Mouse (Mus musculus) embryo, embryonic 10.5 days (tissue): ENCODE measurements around the gene Kcnj12.

Experiments used
- DNase-seq: peaks from one replicate; pipeline ENCODE4 v3.0.0-alpha.2; 2015; ENCODE audit warnings: low spot score

Gene Kcnj12

DNA sequence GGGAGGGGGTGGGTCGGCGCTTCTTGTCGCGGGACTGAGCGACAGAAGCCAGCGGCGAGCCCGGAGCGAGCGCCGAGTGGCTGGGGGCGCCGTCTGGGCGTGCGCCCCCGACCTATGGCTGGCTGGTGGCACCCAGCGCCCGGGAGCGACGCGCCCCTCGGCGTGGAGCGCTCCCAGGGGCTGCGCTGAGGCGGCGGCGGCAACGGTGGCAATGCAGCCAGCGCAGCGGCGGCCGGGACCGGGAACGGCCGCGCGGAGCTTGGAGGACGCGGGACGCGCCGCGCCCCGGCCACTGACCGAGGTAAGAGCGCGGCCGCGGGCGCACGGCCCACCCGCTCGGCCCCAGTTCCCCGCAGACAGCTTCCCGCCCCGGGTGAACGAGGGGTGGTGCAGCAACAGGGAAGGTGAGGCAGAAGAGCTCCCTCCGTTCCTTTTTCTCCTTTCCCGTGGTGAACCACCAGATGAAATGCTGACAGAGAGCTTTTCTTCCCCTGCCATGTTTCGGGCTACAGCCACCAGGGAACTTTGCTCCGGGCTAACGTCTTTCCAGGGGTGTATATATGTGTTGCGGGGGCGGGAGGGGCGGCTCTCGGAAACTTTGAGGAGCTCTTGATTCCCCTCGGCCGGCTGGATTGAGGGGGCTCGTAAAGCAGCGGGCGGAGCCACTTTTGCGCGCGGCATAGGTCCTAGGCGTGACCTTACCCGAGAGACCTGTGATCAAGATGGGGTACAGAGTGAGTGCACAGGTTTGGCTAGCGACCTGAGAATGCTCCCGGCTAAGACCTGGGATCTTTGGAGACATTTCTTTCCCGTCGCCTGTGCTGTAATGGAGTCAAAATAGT lies at the start of gene Kcnj12:
Kcnj12 (plus strand) TSS at position 15 of the 842 bp plus-strand sequence.
- DNase-seq: peak; percentile 41

DNA sequence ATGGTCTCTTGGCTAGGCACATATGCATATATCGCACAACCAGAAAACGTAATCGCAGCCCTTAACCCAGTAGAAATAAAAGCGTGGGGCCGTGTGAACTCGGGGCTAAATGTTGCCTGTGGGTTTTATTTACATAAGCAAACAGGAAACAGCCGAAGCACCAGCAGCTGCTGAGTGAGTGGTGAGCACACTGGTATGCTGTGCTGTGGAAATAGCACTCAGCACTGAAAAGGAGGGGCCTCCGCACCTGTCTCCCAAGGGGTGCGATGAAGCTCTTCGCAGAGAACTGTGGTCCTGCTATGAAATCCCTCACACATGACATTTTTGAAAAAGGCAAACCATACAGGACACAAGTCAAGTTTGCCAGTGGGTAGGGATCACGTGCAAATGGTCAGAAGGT lies 47.3 kb upstream of the Kcnj12 start:
- no peak for DNase-seq

DNA sequence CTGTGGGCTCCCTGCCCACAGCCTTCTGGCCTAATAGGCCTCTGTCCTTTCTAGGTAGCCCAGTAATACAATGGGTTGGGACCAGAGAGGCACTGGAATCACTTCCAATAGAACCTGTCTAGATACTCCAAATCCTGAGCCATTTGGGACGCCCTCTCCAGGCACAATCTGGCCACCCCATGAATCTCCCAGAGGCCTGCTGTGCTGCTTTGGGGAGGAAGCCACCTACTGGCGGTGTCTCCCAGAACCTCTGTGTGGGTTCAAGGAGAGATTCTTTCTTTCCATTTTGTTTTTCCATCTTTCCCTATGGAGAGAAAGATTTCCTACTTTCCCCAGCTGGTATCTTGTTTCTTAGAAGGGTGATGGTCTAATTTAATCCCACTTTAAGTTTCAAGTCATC lies 46.1 kb upstream of the Kcnj12 start:
- no peak for DNase-seq

DNA sequence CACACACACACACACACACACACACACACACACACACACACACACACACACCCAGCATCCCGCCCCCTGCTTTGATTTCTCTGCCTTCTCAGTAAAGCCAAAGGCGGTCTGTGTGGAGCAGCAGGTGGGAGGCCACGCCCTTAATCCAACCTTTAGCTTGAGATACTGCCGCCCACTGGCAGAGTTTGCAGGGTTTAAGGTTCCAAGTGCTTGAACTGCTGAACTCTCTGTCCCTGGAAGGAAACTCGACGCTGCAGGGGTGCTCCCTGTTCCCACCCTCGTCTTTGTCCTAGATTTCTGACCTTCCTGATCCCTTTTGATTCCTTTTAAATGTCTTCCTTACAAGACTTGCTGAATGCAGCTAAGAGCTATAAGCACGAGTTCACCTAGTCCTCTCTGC lies 45.6 kb upstream of the Kcnj12 start:
- DNase-seq: peak; percentile 59

DNA sequence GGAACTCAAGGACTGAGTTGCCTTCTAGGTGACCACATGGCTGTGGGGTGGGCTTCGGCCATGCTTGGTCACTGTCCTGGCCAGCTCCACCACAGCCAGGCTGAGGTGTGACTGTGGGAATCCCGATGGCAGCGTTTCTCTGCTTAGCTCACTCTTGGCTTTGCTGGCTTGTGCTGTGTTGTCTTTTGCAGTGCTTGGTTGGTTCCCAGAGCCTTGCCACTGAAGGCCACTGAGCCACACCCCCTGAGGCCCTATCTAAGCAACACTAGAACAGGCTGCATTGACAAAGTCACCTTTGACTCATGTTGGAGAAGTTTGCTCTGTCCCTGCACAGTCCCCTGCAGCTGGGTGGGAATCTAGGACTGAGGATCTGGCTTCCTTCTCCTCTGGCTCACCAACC lies 45.2 kb upstream of the Kcnj12 start:
- DNase-seq: no peak

DNA sequence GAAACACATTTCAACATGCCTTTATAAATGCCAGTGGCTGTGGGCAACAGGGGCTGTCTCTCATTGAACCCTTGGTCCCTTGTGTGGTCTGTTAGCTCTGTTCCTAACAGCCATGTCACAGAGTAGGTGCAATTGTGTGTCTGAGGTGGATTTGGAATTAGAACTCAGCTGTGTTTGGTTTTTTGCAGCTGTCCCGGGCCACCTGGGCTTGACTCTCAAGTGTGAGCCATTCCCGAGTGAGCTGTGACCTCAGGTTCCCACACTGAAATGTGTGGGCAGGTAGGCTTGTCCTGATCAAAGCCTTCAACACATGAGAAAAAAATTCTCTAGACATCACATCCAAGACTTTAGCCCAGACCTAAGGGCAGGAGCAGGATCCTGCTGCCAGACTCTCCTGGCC lies 43.7 kb upstream of the Kcnj12 start:
- no peak for DNase-seq

DNA sequence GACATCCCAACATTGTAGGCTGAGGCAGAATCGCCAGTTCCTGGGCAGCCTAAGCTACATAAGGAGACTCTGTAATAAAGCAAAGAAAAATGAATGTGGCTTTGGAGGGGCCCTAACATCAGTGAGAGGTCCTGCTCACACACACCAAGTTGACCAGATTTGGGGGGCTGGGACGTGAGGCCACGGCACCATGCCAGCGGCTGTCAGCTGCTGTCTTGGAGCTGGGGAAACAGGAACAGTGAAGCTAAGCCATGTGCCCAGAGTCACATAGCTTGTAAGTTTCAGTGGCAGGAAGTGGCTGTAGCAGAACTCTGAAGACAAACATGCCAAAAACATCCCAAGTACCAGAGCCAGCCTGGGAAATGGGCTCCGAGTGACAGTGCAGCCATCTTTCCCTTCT lies 42.6 kb upstream of the Kcnj12 start:
- no peak for DNase-seq

DNA sequence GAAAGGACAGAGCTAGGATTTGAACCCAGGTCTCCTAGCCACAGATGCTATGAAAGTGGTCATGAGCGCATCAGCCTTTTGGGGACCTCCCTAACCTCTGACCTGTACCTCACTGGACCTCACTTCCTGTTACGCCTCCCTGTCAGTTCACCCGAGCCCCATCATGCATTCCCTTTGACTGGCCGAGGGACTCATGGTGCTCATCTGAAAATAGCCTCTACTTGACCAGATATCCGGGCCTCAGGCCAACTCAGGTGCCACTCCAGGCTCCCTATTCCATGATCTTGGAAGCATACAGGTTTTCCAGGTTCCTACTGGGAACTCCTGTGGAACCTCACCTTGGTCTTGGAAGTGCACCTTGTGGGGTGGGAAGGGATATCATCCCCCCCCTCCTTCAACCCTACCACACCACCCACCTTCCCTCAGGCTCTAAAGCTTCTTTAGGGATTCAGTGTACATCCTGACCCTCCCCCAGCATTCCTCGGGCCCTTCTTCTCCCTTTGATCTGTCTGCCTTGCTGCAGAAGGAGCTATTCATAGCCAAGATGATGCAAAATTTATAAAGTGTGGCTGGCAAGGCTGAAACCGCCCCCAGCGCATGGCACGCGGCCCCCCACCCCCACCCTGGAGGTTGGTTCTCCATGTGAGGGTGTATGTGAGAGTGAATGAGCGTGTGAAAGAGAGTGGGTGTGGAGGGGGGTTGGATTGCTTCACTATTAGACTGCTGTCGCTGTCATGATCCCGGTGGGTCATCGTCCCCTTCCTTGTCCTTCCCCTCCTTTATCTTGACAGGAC lies 40.5 kb upstream of the Kcnj12 start:
- DNase-seq: no peak

DNA sequence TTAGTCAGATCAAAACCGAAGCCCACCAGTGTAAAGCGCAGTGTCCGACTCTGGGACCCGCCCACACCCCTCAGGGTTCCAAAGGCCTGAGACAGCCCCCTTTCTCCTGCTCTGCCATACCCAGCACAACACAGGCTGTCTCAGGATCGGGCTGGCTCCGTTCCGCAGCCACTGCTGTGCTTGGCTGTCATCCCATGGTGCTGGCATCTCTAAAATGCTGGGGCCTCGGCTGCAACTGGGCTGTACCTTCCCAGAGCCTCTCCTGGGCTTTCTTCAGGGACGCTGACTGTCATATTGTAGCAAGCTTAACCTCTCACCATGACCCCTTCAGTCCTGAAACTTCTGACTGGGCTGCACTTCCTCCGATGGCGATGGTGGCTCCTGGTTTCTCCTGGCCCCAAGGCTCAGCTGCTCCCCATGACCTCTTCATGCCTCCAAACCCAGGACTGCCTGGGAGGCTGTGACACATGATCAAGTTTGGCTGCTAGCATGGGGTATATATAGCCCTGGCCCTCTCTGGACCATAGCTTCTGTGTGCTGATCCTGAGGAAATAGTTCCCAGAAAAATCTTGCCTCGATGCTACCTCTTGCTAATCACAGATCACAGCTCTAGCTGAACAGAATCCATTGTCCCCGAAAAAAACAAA lies 37.3 kb upstream of the Kcnj12 start:
- no peak for DNase-seq

DNA sequence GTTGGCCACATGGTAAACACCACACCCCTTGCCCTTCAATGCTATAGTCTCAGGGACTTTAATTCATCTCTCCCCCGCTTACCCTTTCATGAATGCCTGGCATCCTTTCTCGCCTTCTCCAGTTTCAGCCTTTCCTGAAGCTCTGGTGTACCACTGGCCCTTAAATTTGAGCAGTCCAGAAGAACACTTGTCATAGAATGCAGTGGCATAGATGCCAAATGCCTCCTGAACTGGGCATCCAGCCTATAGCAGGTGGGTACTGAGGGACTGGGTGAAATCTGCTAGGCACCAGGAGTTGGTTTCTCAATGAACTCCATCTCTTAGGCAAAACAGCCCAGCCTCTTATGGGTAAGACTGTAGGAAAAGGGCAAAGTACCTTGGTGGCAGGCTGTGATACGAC lies 31.9 kb upstream of the Kcnj12 start:
- DNase-seq: no peak

DNA sequence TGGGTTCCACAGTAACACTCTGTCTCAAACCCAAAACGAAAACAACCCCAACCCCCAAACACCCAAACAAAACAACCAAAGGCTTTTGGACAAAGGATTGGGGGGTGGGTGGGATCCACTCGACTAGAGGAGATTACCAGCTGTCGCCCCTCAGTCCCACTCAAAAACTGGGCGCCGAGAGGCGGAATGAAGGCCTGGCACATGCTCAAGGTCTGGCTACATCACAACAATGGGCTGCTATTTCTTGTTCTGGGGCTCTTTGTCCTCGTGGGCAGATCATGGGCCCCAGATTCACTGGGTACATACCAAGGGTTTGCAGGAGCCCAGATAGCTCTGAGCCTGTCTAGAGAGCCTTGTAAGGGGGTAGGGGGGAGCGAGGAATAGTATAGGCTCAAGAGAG lies 19.6 kb upstream of the Kcnj12 start:
- no peak for DNase-seq

DNA sequence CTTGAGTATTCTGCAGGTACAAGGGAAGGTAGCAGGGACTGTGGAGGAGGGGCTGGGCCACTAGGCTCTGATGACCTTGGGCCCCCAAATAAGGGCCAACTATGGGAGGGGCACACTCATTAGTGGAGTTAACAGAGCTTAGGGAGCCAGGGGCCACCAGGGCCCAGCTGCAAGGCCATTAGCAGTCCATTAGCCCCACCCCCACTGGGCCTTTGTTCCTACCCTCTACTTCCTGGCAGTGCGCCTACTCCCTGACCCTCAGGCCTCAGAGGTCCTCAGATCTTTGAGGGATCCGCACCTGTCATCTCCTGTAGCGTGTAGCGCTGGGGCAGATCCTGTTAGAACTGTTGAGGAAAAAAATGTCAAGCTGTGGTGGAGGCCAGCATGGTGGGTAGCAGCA lies 18.3 kb upstream of the Kcnj12 start:
- DNase-seq: peak; percentile 41

DNA sequence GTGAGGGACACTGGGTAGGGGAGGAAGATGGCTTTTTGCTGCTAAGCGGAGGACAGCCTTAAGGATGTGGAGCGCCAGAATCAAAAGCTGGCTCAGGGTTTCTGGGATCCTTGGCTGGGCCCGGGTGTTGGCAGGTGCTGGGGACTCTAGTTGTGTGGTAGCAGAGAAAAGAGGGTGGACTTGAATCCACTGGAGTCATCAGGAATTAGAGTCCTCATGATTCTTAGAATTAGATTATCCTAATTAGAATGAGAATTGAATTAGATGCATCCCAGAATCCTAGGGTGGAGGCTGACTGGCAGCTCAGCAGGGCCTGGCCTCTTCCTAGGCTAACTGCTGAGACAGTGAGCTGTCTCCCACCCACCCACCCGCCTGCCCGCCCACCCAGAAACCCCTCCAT lies 17.6 kb upstream of the Kcnj12 start:
- DNase-seq: no peak

DNA sequence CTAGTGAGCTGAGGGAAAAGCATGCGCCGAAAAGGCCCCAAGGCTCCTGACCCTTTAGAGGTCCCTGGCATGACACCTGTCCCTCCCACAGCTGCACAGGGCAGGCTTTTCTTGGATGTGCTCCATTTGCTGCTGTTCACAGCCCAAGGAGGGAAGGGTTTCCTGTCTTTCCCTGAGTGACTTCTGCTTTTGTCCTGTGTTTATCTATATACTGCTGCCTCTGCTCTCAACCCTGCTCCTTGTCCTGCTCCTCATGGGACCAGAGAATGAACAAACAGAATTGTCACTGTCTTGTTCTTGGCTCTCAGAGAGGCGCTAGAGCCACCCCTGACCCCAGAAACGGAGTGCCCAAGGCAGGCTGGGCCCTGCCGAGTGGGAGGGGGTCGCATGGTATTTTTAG lies 17.0 kb upstream of the Kcnj12 start:
- DNase-seq: no peak

DNA sequence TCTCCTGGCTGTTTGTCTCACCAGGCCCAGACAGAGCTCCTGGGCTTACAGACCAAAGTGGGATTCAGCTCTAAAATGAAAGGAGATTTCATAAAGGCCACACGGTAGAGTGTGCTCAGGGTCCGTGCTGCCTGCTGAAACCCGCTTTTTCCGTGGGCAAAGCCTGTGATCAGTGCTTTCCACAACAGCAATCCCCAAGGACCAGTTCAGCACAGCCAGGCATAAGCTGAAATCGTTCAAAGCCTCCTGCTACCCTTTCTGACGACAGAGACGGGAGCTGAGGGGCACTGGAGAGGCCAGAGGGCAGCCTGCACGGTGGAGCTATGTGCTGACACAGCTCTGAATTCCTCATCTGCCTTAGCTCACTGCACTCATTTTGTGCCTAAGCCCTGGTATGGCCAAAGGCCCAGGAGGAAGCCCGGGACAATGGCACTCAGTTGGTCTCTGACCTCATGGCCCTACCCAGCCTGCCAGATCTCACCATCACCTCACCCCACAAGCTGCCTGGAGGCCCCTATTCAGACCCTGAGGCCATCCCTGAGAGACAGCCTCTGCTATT lies 10.5 kb upstream of the Kcnj12 start:
- peak; percentile 57 for DNase-seq

DNA sequence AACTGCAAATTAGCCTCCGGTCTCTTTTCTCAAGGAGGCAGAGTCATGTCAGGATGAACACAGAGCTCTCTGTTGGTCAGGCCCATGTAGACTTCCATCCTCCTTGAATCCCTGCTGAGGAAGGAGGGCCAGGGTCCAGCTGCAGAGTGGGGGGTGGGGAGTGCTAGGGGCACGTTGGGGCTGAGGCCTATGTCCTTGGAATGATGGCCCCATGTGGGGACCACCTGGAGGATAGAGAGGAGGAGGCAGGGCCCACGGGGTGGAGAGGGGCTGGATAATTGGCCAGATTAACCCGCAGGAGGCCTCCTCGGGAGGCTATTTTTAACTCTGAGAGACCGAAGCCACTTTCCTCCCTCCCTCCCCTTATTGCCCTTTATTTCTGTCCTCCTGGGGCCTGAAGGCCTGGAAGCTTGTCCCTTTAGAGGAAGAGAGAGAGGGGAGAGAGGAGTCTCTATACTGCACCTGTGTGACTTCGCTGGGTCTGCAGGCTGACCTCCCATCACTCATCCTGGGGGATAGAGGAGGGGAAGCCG lies 5.4 kb upstream of the Kcnj12 start:
- peak; percentile 22 for DNase-seq

DNA sequence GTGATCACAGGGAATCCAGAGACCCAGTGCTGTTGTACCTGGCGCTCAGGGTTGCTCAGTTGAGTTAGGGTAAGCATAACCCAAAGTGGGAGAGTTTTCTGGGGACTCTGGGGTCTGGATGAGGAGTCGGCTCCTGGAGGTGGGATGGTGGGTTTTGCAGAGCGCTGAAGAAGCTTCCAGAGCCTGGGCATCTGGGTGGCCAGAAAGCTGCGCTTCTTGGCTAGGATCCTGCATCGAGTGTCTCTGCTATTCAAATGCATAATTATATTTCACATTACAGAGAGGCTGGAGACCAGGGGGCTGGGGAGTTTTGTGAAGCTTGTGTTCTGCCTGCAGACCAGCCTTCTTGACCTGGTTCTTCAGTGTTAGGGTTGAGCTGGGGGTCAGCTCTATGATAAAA lies 1.2 kb upstream of the Kcnj12 start:
- DNase-seq: no peak

DNA sequence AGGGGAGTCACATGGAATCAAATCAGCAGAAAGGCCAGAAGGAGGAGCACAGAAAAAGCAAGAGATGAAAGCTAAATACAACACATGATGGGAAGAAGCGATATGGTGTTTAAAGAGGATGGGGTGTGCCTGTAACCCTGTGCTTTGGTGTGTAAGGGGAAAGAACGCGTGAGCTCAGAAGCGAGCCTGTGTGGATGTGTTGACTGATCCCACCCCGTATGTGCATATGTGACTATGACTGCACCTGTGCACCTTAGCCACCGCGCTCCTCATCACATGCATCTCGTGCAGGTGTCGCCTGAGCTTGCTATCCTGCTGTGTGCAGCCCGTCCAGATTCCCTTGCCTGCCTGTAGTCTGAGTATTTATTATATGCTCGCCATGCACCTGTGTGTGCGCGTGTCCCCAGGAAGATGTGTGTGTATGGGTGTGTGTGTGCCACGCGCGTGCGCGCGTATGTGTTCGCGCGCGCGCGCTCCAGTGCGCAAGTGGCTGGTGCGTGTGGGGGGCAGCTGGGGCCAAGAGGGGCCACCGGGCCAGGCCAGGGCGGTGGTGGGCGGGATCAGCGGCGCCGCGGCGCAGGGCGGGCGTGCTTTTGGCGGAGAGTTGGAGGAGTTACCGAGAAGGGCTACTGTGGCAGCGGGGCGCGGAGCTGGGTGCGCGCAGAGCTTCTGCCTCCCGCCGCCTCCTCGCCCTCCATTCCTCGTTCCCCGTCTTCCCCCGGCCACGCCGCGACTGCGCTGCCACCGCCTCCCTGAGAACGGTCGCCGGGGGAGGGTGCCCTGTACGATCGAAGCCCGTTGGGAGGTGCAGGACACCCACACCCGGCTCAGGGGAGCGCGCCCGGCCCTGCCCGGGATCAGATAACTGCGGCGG lies 451 bp upstream of the Kcnj12 start:
- no peak for DNase-seq

DNA sequence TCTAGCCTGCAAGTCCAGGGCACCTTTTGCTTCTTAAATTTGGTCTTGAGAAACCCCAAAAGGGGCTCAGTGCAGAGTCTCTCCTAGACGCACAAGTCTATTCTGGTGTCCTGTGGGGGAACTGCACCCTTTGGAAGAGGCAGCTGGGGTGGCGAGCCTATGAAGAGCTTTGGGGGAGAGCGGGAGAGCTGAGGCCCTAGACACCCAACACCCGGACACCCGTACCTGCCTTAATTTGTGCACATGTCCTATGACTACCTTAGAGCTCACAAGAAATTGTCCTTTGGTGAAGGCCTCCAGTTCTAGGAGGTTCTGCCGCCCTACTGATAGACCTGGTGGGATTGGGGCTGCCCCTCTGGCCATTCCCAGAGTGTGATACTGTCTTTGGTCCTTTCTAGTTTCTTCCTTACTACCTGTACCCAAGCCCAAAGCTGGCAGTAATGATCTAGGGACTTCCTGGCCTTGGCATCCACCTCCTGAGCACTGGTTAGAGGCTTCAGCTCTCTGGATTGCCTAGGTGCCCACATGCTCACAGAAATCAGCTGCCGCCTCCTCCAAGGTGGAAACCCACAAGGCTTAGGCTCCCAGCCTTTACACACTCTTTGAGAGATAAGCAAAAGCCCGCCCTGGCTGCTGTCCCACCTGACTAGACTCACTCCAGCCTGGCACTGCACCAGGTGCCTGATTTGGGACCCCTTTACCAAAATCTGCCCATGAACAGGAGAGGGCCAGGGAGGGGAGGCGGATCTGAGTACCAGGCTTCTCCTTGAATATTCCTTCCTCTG lies 1.2 kb downstream of the Kcnj12 start:
- no peak for DNase-seq

DNA sequence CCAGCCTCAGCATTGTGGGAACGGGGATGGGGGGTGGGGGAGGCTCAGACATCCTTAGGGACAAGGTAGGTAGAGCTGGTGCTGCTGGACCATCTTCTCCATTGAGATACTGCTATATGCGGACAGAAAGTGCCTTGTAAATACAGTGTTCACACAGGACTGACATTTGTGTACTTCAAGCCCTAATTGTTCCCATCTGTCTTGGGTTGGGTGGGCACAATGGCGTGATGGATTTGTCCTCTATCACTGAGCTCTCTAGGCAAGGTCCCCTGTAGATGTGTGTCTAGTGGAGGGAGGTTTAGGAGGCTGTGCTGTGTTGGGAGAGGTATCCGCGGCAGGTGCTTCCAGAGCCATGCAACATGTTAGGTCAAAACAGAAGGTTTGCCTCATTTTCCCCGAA lies 2.0 kb downstream of the Kcnj12 start:
- DNase-seq: no peak

DNA sequence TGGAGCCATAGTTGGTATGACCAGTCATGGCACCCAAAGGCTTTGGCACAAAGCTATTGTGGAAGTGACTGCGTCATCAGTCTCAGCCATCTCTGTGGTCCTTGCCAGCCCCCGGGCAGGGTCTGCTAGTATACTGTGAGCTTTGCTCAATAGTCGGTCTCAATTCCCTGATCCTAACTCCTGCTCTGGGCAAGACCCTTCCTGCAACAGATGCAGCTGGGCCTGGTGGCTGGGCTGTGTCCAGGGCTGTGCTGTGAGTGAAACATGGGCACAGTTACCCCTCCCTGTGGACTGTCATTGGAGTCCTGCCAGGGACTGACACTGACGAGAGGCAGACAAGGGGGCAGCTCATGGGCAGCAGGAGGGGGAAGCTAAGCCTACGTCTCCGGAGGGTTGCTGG lies 2.6 kb downstream of the Kcnj12 start:
- DNase-seq: no peak
